Mouse (Mus musculus): ENCODE data around the gene Slc26a9.

GRCm38 (mm10) chr1:131695308-131695707 lies 48.5 kb upstream of the Slc26a9 start:
- no peak for TF ChIP-seq CTCF (IDR thresholded peaks at IDR 0.05; ENCODE audit: low read depth, low read length)
- no peak for TF ChIP-seq POLR2A (IDR thresholded peaks at IDR 0.05; ENCODE audit: borderline replicate concordance, low read depth, low read length)

Data from bone marrow macrophage, adult 2 months (primary cell).